Mouse (Mus musculus) layer of hippocampus, adult 9-10 months (tissue): ENCODE measurements around the gene Dbp.

Experiments used
- DNase-seq: peaks from one replicate; pipeline ENCODE4 v3.0.0; 2022; ENCODE audit warnings: low spot score

The Dbp gene

DNA sequence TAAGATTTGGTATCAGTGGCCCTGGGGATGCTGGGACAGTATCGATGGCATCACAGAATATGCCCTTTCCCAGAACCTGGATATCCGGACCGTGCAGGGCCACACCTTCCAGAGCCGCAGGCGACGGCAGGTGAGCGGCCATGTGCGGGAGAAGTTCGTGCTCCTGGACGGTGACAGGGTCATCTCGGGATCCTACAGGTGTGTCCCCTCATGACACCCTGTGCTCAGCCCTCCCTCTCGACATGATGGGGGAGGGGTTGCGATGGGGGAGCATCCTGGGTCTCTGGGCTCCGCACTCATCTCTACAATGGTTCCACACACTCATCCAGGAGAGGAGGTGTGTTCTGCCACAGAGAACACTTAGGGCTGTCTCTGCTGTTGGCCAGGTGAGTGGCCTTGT is 18.9 kb downstream of the Dbp start:
- no peak for DNase-seq

DNA sequence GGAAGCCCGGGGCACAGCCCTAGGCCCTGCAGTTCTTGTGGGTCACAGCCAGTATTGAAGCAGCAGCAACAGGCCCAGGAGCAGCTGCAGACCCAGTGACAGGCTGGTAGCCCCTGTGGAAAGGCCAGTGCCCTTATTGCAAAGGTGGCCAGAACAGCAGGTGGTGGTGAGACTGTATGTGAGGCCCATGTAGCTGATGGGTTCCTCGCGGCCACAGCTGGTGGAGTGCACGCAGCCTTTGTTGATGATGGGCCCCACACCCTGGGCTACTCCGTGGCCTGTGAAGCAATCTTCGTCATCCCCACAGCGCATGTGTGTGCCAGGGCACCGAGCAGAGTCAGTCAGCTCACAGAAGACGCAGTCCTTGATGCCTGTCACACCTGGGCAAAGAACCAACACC is 20.3 kb downstream of the Dbp start:
- no peak for DNase-seq

DNA sequence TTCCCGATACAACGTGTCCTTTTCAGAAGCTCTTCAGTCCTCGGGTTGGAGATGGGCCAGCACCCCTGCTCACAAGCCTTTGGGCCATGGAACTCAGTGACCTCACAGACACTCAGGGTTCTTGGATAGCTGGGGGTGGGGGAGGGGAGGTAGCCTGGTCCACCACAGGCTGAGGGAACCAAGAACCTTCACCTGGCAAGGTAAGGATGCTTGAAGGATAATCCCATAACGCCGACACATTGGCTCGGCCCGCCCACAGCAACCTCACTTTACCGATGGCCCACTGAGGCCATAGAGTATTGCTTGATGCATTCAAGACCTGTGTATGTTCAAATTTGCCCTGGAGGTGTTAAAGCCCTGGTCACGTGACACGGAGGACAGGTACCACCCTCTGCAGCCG is 20.8 kb downstream of the Dbp start, which contains the start of gene Spaca4:
Gene Spaca4, minus strand, starts transcription at position 101 of the 400 bp plus-strand sequence.
- DNase-seq, result no peak

DNA sequence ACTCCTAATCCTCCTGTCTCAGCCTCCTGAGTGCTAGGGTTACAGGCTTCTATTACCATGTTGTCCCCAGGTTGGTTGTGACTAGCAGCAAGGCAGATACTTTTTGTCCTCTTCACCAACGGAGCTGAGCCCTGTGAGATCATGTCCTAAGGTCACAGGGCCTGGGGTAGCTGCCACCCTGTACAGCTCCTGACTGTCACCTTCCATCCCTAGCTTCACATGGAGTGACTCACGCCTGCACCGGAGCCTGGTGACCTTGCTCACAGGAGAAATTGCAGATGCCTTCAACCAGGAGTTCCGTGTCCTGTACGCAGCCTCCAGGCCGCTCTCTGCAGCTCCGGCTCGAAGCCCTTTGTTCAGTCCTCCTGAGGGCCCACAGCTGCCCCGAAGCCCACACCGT is 21.5 kb downstream of the Dbp start:
- no peak for DNase-seq

DNA sequence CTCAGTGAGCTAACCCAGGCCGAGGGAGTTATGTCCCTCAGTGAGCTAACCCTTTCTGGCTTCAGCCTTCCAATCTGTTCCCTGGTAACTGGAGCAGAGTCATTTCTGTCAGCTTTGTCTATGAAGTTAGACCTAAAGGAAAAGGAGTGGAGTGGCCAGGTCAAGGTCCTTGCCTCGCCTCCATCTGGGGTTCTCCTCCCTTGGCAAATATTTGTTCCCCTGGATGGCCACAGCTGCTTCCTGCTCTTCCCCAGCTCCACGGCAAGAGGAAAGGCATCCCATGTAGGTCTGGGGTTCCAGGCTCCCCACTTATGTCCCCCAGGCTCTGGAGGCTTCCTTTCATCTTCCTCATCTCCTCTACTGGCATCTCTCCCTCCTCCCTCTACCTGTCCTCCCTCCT is 22.7 kb downstream of the Dbp start:
- no peak for DNase-seq

DNA sequence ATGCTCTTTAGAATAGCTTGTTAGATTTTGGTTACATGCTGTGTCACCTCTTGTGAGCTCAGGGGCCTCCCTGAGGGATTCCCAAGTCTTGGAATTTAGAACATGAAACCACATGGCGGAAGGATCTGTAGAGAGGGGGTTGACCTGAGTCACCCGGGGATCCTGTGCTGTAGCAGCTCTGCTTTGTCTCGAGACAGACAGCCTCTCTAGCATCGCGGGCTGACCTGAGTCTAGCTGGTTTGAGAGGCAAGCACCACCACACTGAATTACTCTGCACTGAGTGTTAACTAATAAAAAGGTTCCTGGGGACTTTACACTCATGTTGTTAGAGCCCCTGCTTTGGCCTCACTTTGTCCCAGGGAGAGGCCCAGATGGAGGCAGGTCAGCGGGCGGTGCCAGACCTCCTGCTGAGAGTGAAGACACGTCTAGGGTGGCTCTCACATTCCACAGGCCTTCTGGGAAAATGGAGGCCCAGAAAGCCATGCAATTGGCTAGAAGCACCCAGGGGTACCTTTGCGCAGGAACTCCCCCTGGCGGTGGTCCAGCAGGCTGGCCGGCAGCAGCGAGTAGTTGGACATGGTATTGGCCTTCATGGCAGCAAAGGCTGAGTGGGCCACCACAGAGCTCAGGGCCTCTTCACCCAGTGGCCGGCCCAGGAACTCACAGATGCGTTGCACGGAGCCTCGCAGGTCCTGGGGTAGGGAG is 26.0 kb downstream of the Dbp start:
- no peak for DNase-seq

DNA sequence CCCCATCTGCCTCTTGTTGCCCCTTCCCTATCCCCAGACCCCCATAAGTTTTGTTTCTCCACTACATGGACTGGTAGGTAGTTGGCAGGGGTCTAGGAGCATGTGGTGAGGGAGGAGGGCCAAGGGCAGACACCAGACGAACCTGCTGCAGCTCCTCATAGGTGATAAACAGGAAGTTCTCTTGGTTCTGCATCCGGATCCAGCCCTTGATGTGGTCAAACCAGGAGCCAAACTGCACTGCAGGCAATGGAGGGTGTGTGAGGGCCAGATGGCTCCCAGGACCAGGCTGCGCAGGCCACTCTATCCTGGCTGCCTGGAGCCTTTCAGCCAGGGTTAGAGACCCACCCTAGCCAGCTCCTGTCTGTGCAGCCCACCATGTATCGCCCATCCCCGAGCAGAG is 28.6 kb downstream of the Dbp start:
- no peak for DNase-seq

DNA sequence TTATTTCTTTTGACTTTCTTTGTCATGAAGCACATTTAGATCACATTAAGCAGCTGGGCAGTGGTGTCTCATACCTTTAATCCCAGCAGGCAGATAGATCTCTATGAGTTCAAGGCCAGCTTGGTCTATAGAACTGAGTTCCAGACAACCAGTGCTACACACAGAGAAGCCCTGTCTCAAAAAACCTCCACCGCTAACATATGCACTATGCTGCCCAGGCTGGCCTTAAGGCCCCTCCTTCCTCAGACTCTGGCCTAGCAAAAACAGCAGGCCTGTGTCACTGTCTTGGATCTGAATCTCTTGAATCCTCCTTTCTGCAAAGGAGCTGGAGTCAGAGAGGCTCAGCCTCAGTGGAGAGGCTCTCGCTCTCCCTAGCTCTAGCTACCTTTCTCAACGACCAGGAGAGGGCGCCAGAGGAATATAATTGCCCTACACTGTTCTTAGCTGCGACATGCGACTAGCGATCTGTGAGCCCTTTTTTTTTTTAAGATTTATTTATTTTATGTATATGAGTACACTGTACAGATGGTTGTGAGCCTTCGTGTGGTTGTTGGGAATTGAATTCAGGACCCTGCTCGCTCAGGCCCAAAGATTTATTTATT is 34.4 kb downstream of the Dbp start:
- peak; percentile 70 for DNase-seq

DNA sequence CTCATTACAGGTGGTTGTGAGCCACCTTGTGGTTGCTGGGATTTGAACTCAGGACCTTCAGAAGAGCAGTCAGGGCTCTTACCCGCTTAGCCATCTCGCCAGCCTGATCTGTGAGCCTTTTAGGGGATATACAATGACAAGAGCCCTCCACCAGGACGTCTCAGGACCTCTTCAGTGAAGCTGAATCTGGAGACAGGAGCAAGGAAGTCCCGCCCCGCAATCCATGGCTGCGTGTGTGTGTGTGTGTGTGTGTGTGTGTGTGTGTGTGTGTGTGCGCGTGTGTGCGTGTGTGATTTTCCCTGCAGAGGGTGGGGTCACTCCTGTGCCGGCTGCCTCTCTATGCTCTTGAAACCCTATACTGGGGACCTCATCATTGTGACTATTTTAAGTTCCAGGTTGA is 34.9 kb downstream of the Dbp start:
- DNase-seq, result no peak

DNA sequence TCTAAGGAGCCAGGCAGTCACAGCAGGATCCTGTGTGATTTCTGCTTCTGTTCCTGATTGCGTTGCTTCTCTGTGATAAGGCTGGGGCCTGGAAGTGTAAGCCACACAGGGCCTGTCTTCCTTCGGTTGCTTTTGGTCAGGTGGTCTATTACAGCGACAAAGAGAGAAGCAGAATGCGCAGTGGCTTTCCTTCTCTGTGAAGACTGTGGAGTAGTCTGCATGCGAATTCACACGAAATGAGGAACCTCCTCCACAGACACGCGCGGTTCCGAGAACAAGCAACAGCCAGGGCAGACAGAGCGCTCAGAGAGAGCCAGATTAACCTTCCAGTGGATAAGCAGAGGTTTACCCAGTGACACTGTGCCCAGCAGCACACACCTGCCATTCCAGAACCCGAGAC is 36.4 kb downstream of the Dbp start:
- no peak for DNase-seq

DNA sequence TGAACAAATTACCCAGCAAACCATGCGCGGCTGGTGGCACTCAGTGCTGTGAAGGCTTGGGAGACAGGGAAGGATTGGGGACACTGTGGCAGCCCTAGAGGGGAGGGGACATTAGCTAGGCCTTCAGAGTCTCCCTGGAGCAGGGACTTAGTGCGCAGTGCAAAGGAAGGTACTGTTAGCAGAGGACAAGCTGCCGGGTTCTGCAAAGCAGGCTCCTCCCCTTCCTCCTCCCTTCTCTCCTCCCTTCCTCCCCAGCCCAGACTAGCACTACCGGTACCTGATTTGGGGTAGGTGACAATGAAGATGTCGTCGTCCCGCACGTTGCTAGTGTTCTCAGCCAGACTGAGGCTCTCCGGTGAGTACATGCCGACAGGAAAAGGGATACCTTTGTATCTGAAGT is 36.9 kb downstream of the Dbp start:
- no peak for DNase-seq

DNA sequence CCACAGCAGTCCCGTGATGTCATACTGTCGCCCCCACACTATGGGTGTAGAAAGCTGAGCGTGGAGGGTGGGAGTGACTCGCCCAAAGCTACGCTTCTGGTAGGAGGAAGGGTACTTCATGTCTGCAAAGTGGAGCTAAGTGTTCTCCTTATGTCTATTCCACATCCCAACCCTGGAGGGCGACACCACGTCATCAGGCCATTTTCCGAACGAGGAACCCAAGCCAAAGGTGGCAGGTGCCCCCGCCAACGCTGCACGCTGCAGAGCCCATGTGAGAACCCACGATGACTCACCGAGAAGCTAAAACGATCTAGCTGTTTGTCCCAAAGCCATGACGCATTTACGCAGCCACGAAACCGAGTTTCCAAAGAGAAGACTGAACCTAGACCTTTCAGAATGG is 37.5 kb downstream of the Dbp start:
- peak; percentile 67 for DNase-seq

DNA sequence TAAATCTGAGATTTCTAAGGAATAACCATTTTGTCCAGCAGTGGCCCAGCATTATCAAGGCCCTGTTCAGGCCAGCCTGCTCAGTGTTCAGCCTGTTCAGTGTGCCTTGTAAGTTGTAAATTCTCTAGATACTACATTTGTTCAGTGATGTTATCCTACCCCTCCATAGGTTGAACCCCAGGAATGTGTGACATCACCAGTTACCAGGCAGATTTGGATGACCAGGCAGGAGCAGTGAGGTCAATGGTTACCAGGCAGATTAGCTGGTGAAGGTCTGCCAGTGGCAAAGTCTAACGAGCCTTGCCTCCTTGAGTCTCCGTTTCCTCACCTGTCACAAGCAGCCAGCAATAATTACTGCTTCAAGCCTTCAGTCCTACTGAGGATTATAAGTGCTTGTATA is 39.5 kb downstream of the Dbp start:
- DNase-seq, result peak; percentile 59

DNA sequence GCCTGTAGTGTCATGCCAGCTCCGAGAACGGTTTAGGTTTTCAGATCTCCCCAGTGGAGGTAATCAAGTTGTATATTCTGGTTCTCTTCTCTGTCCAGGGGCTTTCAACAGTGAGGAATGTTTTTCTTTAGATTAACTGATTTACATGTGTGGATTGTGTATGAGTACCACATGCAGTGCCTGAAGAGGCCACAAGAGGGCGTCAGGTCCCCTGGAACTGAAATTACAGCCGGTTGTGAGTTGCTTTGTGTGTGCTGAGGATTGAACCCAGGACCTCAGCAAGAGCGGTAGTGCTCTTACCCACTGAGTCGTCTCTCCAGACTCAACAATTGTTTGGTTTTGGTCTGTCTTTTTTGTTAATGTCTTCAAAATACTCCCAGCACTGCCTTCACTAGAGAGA is 41.6 kb downstream of the Dbp start:
- no peak for DNase-seq

DNA sequence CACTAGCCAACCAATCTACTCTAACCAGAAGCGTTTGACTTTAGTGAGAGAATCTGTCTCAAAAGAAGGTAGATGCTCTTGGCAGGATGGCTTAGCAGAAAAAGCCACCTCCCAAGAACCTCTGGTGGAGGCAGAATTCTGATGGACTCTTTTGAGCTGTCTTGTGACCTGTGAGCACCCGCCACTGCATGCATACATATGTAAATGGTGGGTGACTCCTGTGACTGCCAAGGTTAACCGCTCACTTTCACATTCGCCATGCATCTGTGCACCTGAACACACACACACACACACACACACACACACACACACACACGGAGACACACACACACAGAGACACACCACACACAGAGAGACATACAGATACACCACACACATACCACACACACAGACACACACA is 42.6 kb downstream of the Dbp start:
- DNase-seq, result no peak

DNA sequence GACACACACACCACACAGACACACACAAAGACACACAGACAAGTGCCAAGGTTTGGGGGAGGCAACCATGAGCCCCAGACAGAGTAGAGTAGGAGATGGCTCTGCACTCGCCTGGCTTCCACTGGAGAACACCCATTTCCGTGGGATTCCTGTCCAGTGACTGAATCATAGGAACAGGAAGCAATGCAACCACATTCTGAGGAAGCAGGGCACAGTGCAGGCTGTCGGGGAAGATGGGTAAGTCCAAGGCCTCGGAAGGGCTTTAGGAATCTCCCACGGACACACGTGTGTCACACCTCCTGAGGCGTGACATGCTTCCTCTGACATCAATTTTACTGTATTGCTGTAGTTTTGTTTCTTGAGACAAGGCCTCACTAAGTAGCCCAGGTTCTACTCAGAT is 43.2 kb downstream of the Dbp start:
- DNase-seq, result no peak

DNA sequence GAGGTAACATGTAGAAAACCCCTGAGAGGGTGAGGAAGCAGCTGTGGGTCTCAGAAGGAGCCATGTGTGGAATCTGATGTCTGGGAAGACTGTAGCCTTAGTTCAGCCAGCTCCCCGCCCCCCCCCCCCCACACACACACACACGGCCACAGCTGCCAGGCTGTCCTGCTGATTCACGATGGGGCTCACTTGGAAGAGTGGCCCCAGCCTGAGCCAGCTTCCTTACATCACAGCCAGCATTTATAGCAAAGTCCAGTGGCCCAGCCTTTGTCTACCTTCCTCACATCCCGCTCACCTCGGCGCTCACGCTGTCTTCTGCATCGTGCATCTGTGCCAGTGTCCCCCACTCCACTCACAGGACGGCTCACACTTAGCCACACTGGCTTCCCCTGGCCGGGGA is 44.5 kb downstream of the Dbp start:
- DNase-seq, result no peak

DNA sequence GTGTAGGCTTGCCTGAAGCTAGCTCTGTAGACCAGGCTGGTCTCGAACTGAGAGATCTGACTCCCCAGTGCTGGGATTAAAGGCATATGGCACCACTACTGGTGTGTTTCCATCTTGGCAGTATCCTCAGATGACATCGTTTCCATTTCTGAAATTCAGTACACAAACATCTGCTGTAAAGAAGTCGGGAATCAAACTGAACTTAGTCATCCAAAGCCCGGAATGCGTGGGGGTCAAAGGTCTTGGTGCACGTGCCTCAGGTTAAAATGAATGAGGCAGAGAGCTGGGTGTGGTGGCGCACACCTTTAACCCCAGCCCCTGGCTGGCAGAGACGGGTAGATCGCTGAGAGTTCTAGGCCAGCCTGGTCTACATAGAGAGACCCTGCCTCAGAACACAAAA is 45.3 kb downstream of the Dbp start:
- no peak for DNase-seq

DNA sequence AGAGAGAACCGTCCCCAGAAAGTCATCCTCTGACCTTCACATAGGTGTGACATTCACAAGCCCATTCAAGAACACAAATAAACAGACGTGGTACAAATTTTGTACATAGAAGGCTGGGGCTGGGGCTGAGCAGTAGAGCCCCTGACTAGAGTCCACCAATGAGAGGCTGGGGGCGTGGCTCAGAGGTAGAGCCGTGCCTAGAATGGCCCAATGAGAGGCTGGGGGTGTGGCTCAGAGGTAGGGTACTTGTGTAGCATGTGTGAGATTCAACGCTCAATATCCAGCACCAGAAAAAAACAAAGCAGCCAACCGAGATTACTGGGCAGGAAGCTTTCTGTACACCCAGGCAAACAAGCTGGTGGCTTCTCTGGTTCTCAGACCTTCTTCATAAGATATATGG is 50.8 kb downstream of the Dbp start:
- DNase-seq, result no peak

DNA sequence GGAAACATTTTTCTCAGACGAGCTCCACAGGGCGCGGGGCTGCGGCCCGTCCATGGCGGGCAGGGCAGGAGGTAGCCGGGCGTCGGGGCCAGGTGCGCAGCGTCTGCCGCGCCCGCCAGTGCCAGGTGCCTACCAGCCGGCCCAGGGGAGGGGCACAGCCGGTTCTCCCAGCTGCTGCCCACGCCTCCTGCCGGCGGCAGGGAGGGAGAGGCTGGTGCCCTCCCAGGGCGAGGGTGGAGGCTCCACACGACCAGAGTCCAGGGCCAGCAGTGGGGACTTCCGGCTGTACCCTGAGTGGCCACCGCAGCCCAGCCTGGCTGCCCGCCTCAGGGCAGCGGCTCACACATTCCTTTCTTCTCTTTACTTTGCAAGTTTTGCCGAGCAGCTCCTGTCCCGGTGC is 54.5 kb downstream of the Dbp start:
- DNase-seq, result no peak
